Mouse (Mus musculus) neural tube, embryonic 13.5 days (tissue): ENCODE results near the gene Rcn1. TPM values are rescaled to one million over a fixed set of nuclear protein-coding genes. Genes with fewer than 3 reads are reported as not detected.

Experiments
- polyA plus RNA-seq: library from polyadenylated mRNA; unstranded; fragments of >200 nt; fragmentation: Nextera tagmentation; extraction: Ambion mirVana; gene quantifications from 2 replicates; pipeline ENCODE4 v1.2.1, GENCODE M21; 2015

Rcn1 gene
- polyA plus RNA-seq, 1 experiment from 2014 or later: 83.3 TPM

Other genes starting within 250 kb of the Rcn1 start
- not detected in 2 replicates for gene Them7, start 175.0 kb downstream of the Rcn1 start, polyA plus RNA-seq